Mouse (Mus musculus): ENCODE measurements around the gene Pml.
A peak's percentile ranks its signal among the peaks of the same experiment; 100 is the strongest.
"Not testable (repeated sequence)": the region's sequence is repeated elsewhere in the genome, so short reads cannot be mapped to it uniquely, and the experiment has no call there.

Pml gene

DNA sequence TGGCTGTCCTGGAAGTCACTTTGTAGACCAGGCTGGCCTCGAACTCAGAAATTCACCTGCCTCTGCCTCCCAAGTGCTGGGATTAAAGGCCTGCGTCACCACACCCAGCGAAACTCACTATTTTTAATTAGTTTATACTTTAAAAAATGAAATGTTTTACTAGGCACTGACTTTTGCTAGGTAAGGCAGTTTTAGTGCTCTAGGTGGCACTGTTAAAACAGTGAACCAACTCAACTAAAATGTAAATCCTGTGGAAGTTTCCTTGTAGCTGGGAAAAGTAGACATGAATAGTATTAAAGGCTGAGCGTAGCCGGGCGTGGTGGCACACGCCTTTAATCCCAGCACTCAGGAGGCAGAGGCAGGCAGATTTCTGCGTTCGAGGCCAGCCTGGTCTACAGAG lies 22.0 kb upstream of the Pml start:
- not testable (repeated sequence) for DNase-seq (ENCODE audit: low spot score)

DNA sequence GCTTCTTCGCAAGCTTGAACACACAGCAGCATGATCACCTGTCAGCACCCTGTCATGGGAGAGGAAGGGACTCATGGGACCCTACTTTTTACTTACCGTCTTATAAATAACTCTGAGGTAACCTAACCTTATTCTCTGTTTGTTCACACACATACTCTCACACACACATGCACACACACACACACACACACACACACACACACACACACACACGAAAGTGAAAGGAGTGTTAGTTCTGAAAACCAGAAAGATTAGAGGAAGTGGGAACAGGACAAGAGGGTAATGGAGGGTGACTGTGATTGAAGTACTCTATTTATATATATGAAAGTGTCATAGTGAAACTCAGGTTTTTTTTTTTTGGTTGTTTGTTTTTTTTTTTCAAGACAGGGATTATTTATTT lies 21.5 kb upstream of the Pml start:
- no peak for DNase-seq (ENCODE audit: low spot score)

DNA sequence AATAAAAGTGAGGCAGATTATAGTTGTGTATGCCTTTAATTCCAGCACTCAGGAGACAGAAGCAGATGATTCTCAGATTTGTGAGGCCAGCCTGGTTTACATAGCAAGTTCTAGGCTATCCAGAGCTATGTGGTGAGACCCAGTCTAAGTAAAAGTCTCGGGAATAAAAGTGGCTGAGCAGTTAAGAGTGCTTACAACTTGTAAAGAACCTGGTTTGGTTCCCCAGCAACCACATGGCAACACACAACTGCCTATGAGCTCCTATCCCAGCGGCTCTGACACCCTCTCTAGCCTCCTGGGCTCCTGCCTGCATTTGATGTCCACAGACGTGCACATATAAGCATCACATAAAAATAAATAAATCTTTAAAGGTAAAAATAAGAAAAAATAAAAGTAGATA lies 20.5 kb upstream of the Pml start:
- no peak for DNase-seq (ENCODE audit: low spot score)

DNA sequence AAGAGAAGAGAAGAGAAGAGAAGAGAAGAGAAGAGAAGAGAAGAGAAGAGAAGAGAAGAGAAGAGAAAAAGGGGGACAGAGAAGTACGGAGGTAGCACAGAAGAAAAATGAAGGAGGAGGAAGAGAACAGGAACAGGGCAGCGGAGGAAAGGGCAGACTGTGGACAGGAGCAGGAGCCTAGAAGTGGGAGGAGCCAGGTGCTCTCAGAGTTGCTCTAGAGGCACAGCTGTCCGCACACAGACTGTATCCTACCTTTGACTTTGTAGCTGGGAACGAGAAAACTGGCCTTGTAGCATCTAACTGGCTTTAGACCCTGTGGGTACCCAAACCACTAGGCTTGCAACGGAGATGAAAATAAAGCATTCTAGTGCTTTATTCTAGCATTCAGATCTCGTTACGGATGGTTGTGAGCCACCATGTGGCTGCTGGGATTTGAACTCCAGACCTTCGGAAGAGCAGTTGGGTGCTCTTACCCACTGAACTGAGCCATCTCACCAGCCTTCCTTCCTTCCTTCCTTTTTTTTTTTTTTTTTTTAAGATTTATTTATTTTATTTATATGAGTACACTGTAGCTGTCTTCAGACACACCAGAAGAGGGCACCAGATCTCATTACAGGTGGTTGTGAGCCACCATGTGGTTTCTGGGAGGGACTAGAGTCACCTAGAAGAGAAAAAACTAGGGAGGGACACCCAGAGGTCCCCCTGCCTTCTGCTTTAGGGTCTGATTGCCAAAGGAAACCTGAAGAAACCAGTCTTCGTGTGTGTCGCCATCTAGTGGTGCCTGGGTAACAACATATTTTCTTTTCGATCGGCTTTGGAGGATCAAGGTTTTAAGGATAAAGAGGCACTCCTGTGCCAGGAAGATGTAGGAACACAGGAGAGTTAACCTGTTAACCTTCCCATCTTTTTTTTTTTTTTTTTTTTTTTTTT lies 19.1 kb upstream of the Pml start:
- peak; percentile 61 for DNase-seq (ENCODE audit: low spot score)

DNA sequence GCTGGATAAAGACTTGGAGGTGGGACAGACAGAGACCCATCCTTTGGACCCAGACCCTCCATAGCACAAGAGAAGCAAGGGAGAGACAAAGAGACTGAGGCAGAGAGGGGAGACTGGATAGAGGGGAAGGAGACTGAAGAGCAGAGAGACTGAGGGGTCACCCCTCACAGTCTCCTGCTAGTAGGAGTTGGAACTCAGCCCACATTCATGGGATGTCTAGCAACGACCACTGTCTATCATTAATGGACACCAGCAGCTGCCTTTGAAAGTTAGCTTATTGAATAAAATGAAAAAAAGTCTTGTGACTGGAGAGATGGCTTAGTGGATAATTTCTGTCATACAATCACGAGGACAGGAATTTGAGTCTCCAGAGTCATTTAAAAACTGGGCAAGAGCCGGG lies 17.5 kb upstream of the Pml start:
- no peak for DNase-seq (ENCODE audit: low spot score)

DNA sequence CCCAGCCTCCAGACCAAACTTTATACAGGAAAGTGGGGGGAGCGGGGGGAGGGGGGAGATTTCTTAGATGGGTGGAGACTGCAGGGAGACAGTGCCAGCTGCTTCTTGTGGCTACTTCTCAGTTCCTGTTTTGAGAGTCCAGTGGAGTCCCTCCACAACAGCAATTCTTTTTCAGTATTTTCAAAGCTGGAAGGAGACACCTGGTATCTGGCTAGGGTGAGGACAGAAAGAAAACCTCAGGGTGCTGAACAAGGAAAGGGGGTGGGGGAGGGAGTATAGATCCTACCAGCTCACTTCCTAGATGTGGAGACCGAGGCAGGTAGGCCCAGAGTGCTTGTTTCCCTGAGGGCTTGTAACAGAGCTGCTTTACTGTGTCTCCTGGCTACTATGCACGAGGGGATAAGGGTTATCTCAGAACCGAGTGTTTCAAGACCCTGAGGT lies 17.0 kb upstream of the Pml start:
- DNase-seq (ENCODE audit: low spot score): no peak

DNA sequence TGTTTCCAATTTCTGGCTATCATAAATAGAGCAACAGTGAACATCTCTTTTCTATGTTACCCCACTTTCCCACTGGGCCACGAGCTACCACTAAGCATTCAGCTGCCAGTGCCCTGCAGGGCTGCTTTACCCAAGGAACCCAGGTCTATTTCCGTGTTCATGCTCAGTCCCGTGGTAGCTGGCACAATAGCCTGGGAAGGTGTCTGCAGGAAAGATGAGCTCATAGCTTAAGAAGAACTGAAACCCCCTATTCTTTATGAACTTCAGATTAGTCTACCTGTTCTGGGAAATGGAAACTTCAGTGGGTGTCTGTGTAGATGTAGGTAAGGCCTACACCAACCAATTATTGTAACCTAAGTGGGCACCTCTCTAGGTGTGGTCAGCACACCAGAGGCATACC lies 15.8 kb upstream of the Pml start:
- no peak for DNase-seq (ENCODE audit: low spot score)

DNA sequence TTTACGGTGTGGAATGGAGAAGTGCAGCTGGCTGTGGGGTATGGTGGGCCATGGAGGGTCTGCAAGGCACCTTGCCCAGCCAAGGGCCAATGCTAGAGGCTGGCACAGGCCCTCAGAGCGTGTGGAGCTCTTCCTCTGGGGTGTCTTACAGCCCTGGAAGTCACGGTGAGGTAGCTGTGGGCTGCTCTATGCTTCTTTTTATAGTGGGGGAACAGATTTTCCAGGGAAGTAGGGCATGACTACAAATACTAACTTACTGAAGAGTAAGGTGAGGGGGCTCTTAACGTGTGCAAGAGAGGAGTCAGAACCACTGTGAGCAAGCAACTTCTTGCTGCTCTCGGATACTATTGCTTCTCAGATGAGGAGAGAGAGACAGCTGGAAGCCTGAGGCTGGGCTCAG lies 12.9 kb upstream of the Pml start:
- DNase-seq (ENCODE audit: low spot score): no peak

DNA sequence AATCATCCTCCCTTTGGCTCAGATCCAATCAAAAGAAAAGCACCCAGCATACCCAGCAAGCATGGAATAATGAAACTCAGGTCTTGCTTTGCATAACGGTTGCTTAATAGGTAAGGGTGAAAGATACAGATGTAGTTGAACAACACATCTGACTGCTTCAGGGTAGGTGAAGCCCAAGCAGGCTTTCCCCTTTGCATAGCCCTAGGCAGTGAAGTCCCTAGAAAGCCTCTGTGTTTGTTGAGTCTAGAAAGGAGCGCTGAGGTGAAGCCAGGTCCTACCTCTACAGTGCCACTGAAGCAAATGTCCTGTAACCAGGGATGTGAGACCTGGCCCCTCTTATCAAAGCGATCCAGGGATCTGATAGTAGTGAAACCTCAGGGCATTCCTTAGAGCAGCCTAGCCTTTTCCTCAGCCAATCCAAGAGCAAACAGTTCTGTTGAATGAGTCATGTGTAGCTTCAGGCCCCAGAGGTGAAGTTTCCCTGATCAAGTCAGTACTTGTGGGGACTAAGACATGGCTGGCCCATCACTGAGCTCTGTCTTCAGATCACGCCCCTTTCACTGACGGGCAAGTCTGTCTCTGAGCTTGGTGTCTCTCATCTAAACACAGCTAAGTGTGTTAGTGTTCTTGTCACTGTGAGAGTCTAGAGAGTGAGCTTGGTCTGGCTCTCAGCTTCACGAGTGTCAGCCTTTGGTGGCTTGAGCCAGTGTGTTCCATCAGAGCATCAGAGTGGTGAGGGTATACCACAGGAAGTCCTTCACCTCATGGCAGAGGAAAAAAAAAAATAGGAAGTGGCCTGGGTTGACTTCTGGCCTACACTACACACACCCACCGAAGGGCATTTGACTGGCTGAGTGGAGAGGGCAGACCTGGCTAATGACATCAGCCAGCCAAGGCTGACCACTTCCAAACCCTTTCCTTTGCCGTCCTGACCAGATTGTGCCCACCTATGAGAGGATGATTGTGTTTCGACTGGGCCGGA lies 6.4 kb upstream of the Pml start:
- DNase-seq (ENCODE audit: low spot score): peak; percentile 27

DNA sequence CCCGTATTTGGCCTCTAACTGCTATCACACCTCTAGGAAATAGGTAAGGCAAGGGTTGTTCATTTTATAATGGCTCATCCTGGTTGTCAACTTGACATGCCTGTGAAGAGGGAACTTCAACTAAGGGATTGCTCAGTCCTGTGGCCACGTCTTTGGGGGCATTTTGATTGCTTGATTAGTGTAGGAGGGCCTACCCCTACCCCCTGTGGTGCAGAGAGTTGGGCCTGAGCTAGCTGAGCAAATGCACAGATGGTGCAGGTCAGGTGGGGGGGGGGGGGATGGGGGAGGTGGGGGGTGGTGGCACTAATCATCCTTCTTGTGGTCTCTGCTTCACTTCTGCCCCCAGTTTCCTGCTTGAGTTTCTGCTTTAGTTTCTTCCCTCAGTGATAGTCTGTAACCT lies 5.5 kb upstream of the Pml start:
- DNase-seq (ENCODE audit: low spot score): no peak

DNA sequence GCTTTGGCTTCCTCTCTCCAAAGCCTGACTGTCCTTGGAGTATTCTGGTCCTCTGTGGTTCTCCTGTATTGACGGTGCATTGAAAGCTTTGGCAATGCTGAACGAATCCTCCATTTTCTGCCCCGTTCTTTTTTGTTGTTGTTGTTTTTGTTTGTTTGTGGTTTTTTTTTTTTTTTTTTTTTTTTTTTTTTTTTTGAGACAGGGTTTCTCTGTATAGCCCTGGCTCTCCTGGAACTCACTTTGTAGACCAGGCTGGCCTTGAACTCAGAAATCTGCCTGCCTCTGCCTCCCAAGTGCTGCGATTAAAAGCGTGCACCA lies 4.2 kb upstream of the Pml start:
- DNase-seq (ENCODE audit: low spot score): not testable (repeated sequence)

DNA sequence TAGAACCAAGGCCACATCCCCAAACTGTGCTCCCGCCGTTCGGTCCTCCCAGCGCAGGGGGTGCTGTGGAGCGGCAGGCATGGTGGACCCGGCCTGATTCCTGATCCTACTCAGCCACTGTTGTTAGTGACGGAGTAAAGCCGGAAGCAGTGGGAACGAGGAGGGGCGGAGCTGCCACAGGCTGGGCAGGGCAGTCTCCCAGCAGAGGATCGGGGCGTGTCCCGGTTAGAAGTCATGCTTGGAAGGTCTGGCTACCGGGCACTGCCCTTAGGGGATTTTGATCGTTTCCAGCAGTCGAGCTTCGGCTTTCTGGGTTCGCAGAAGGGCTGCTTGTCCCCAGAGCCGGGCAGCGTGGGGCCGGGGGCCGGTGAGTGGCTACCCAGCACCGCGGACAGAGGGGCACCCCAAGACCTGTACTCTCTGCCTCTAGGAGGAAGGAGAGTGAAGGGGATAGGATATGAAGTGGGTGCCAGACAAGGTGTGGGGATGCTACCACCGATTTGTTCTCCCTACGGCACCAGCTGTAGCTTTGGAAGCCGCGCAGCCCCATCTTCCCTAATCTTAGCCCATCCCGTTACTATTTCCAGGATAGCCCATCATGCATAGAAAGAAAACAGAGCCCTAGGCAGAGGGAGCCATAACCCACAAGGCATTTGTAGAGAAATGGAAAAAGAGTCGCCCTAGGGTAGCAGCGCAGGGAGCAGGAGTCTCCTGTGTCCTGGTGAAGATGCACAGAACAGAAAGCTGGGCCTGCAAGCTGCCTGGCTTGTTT lies 3.6 kb upstream of the Pml start, which contains the start of gene Stoml1:
Stoml1 (plus strand) TSS at position 132 of the 772 bp plus-strand sequence.
- DNase-seq (ENCODE audit: low spot score): peak; percentile 96

DNA sequence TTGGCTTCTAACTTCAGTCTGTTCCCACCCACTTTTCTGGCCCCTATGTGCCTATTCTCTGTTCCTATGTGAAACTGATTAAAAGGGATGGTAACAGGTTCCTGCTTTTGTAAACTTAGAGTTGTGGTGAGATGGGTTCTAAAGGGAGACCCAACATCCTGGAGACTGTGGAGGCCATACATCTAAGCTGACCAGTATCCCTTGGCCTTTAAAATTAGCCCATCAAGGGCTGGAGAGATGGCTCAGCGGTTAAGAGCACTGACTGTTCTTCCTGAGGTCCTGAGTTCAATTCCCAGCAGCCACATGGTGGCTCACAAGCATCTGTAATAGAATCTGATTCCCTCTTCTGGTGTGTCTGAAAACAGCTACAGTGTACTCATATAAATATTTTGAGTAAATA lies 1.1 kb upstream of the Pml start:
- not testable (repeated sequence) for DNase-seq (ENCODE audit: low spot score)

DNA sequence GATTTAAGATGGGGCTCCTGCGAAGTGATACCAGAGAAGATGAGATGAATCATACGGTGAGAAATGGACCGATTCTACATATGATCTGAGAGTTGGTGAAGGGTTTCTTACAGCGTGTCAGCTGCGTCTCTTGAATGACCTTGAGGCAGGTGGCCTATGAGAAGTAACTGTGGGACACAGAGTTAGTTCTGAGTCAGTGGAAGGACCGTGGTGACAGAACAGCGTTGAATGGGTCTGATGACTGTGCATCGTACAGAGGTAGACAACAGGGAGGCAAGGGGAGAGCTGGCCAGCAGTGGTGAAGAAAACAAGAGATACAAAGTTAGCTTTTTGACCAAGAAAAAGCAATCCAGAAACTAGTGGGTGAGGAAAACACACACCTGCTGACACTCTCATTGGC lies 736 bp upstream of the Pml start:
- DNase-seq (ENCODE audit: low spot score): no peak

DNA sequence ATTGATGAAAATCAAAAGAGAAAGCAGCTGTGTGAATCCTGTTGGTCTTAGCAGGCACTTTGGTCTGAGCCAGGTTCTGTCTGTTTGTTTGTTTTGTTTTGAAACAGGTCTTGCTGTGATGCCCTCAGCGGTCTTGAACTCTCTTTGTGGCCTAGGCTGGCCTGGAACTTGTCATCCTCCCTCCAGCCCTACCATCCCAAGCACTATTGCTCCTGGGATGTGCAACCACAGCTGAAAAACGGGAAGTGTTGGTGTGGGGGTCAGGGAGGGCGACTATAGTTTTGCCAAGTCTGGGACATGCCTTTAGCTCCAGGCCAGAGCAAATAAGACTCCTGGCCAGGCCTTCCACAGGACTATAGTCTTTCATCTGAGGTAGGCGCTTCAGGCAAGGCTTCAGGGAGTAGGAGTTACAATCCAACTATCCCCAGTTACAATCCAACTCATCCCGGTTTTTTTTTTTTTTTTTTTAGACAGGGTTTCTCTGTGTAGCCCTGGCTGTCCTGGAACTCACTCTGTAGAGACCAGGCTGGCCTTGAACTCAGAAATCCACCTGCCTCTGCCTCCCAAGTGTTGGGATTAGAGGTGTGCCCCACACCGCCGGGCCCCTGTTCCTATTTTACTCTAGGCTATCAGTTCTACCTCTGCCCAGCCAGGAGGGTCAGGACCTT lies 706 bp downstream of the Pml start:
- DNase-seq (ENCODE audit: low spot score): no peak

DNA sequence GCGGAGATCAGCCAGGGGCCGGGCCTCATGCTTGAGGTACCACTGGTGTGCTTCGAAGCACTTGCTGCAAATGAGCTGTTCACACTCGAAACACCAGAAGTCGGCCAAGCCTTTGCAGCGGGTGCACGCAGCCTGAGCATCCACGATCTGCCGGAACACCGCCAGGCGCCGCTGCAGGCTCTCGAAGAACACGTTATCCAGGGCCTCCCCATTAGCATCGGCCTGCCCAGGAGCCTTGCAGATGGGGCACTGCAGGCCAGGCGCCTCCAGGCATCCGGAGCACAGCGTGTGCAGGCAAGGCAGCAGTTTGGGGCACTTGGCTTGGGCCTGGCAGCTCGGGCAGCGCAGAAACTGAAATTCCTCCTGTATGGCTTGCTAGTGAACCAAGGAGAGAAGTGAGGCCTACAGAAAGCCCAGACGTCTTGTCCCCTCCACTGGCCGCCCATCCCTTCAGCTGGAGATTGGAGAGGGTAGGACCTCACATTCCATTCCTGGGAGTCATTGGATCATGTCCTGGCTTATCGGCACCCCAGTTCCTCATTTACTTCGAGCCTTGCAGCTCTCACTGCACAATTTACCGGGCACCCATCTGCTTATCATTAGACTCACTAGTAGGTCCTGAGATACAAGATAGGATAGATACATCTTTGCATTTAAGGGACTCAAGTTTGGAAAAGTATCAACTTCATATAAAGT lies 2.4 kb downstream of the Pml start:
- peak; percentile 86 for DNase-seq (ENCODE audit: low spot score)

DNA sequence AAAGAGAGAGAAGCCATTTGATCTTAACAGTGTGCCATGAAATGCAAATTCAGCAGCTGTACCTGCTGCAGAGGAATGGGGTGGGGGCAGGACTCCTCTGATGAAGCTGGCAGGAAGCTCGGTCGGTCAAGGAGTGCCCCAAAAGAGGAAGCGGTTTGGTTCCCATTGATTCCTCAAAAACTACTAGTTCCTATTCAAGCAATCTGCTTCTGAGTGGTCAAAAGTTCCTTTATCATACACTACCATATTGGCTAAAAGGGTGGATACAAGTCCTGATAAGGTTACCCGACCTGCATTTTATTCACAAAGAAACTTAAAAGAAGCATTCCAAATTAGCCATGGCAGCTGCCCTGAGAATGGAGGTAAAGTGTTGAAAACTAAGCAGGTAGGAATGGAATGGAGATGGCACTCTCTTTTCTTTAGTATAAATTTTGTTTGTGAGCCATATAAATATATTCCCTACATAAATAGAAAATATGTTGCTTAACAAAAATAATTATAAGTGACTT lies 3.4 kb downstream of the Pml start:
- DNase-seq (ENCODE audit: low spot score): no peak

DNA sequence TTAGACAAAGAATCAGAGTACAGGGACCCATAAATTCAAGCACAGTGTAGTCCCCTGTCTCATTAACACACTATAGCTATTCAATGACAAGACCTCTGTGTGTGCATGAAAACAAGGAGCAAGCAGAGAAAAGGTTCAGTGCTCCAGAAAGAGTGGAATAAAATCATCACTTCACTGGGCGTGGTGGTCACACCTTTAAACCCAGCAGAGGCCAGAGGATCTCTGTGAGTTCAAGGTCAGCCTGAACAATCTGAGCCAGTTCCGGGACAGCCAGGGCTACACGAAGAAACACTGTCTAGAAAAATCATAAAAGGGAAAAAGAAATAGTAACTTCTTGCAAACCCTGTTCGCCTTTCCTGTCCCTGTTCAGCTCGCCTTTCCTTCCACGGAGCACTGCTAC lies 5.9 kb downstream of the Pml start:
- DNase-seq (ENCODE audit: low spot score): no peak

DNA sequence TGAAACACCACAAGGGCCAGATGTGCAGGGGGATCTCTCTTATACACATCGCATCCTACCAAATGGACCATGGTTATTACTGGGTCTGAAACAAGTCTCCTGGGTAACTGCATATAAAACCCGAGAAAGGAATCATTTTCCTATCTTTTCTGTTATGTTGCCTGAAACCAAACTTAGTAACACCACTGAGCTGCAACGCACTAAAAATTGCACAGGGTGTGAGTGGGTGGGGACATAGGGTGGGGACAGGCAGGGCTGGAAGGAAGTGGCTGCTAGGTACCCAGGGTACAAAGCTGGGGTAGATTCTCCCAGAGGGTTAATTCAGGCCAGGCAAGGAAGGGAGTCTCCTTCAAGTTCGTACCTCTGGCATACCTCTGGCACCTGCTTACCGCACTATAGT lies 6.9 kb downstream of the Pml start:
- no peak for DNase-seq (ENCODE audit: low spot score)

DNA sequence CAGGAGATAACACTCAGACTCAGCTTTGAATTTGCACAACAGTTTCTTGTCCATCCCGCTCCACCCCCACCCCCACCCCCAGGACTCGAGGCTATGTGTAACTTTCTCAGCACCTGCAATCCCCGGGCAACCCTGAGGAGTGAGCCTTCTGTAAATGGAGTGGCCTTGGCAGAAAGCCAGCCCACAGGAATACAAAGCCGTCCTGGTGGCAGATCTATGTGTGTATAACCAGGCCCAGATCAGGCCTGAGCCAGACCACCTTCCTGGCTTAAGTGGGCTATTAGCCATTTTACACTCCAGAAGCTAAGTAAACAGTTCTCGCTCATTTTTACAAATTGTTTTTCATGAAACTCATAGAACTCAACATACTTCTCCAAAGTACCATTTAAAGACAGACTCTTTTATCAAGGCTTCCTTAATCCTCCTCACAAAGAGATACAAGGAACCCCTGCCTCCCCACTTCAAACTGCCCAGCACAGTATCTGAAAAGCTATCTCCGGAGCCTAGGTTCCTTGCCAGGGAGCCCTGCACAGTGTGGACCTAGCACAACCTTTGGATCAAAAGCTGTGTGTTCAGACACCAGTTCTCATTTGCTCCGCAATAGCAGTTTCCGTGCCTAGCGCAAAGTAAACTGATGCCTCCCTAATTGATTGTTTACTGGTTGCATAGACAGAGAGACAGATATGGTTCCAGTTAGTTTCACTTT lies 7.7 kb downstream of the Pml start:
- peak; percentile 56 for DNase-seq (ENCODE audit: low spot score)

Data from urinary bladder, postnatal 14 days (tissue).